Mouse (Mus musculus) limb, embryonic 13.5 days (tissue): ENCODE data around the gene Casp4. TPM values are rescaled to one million over a fixed set of nuclear protein-coding genes. Genes with fewer than 3 reads are reported as not detected.

Experiments
- ATAC-seq: fragments of 200-750 bp; cut with Nextera tagmentation; 2 replicates; pipeline ENCODE4 v1.8.0; 2017; ENCODE audit warnings: low read depth, moderate number of reproducible peaks, moderate TSS enrichment; ENCODE audit not compliant: low FRiP score
- H3K27ac ChIP-seq: fragments of 300-500 bp; sonication (generic); 2 replicates; pipeline ENCODE4 v1.5.1; 2015; ENCODE audit warnings: inconsistent platforms, mild to moderate bottlenecking, moderate library complexity
- H3K27me3 ChIP-seq: fragments of 300-500 bp; sonication (generic); 2 replicates; pipeline ENCODE4 v1.6.1; 2015; ENCODE audit warnings: mild to moderate bottlenecking, inconsistent platforms
- H3K36me3 ChIP-seq: fragments of 300-500 bp; sonication (generic); 2 replicates; pipeline ENCODE4 v1.6.1; 2015; ENCODE audit warnings: inconsistent platforms, mild to moderate bottlenecking, moderate library complexity
- H3K4me1 ChIP-seq: fragments of 300-500 bp; sonication (generic); 2 replicates; pipeline ENCODE4 v1.6.1; 2015; ENCODE audit warnings: inconsistent platforms
- H3K4me2 ChIP-seq: fragments of 300-500 bp; sonication (generic); replicated peaks from 2 replicates; pipeline ENCODE4 v1.6.1; 2015; ENCODE audit warnings: inconsistent platforms, mild to moderate bottlenecking, moderate library complexity
- H3K4me3 ChIP-seq: fragments of 300-500 bp; sonication (generic); 2 replicates; pipeline ENCODE4 v1.5.1; 2015; ENCODE audit warnings: moderate library complexity, mild to moderate bottlenecking, inconsistent platforms
- H3K9ac ChIP-seq: fragments of 300-500 bp; sonication (generic); 2 replicates; pipeline ENCODE4 v1.6.1; 2015; ENCODE audit warnings: mild to moderate bottlenecking, inconsistent platforms
- H3K9me3 ChIP-seq: fragments of 300-500 bp; sonication (generic); 2 replicates; pipeline ENCODE4 v1.6.1; 2016; ENCODE audit warnings: inconsistent platforms
- WGBS: fragments of 180-500 bp; shearing (Covaris S2); methylation state at CpG from one replicate; pipeline ENCODE4 v1.1.7; 2015; 5-methylcytosine and 5-hydroxymethylcytosine counted together
- polyA plus RNA-seq: library from polyadenylated mRNA; unstranded; fragments of >200 nt; fragmentation: Nextera tagmentation; extraction: Ambion mirVana; gene quantifications from 2 replicates; pipeline ENCODE4 v1.2.1, GENCODE M21; 2015

Gene Casp4
- polyA plus RNA-seq, 1 experiment from 2014 or later = 1.1 TPM

DNA sequence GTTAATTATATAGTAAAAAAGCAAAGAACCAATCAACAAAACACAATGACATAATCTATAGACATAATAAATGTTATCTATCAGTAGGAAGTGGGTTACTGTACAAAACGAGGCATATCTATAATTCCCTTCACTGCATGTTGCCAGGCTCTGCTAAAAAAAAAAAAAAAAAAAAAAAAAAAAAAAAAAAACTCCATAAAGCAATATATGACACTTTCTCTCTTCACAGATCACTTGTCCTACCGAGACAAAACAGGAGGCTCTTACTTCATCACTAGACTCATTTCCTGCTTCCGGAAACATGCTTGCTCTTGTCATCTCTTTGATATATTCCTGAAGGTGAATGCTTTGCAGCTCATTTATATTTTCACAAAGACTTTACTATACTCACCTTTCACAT, 19.6 kb downstream of the Casp4 start:
- no peak for ATAC-seq
- Histone ChIP-seq H3K9ac (no peak overlapping the region), H3K9me3 (no peaks in the 10 kb centered on the region), H3K4me3 (no peak overlapping the region), H3K36me3 (no peaks in the 10 kb centered on the region), H3K27me3 (no peaks in the 10 kb centered on the region), H3K4me2 (no peak overlapping the region), H3K4me1 (no peaks in the 10 kb centered on the region), H3K27ac (no peak overlapping the region)
- WGBS = 78% methylated on average over 3 of the region's 3 CpGs

DNA sequence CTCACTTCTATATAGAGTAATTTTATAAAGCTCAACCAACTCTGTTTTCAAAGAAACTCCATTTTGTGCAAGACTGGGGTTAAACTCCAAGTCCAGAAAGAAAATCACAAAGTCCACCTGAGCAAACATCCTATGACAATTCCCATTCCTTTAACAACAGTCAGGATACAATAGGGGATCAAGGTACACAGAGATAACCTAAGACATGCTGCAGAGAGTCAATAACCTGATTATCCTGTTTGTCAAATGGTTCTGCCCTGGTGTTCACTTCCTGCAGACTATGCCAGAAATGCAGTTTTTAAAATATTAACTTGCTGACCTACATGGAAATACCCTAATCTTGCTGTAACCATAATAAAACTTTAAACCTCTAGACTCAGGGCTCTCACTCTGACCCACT, 23.8 kb downstream of the Casp4 start:
- Histone ChIP-seq H3K9me3 (no peaks in the 10 kb centered on the region), H3K4me3 (no peak overlapping the region), H3K36me3 (no peaks in the 10 kb centered on the region), H3K4me1 (no peaks in the 10 kb centered on the region), H3K9ac (no peak overlapping the region), H3K27ac (no peak overlapping the region), H3K27me3 (no peaks in the 10 kb centered on the region), H3K4me2 (no peak overlapping the region)
- ATAC-seq = no peak

DNA sequence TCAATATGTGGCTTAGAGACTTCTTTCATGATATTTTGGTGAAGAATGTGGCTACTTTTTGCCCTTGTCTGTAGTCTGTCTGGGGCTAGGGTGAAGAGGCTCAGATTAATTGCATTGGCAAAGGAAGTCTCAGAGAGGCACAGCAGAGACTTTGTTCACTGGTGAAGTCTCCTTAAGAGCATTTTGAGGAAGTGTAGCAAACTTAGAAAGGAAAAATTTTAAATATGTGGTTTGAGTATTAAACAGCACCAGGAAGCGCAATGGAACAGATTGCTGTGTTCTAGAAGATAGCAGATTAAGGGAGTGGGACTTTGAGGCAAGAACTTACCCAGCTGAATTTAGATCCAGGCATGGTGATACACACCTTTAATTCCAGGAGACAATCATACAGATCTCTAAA, 24.8 kb downstream of the Casp4 start:
- no peaks in the 10 kb centered on the region for H3K4me1 ChIP-seq
- H3K27me3 ChIP-seq = no peaks in the 10 kb centered on the region
- H3K9ac ChIP-seq = no peak overlapping the region
- ATAC-seq = no peak
- no peaks in the 10 kb centered on the region for H3K36me3 ChIP-seq
- no peak overlapping the region for H3K27ac ChIP-seq
- H3K9me3 ChIP-seq = no peaks in the 10 kb centered on the region
- WGBS = 86% methylated on average over 1 of the region's 1 CpGs
- H3K4me2 ChIP-seq = no peak overlapping the region
- H3K4me3 ChIP-seq = no peak overlapping the region

DNA sequence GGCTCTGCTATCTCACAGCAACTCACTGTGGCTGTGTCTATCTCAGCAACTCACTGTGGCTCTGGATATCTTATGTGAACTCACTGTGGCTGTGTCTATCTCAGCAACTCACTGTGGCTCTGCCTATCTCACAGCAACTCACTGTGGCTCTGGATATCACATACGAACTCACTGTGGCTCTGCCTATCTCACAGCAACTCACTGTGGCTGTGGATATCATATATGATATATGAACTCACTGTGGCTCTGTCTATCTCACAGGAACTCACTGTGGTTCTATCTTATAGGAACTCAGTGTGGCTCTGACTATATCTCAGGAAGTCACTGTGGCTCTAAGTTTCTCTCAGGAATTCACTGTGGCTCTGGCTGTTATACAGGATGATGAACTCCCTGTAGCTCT, 34.5 kb downstream of the Casp4 start:
- no peak overlapping the region for H3K4me3 ChIP-seq
- no peaks in the 10 kb centered on the region for H3K27me3 ChIP-seq
- H3K9ac ChIP-seq = no peak overlapping the region
- ATAC-seq = no peak
- H3K36me3 ChIP-seq = no peaks in the 10 kb centered on the region
- 0 out of 2 replicates have a peak, but pooled peaks cover 3% of the 10 kb centered on the region for H3K9me3 ChIP-seq
- H3K4me1 ChIP-seq = no peaks in the 10 kb centered on the region
- H3K27ac ChIP-seq = no peak overlapping the region
- no peak overlapping the region for H3K4me2 ChIP-seq
- WGBS = 72% methylated on average over 1 of the region's 1 CpGs

DNA sequence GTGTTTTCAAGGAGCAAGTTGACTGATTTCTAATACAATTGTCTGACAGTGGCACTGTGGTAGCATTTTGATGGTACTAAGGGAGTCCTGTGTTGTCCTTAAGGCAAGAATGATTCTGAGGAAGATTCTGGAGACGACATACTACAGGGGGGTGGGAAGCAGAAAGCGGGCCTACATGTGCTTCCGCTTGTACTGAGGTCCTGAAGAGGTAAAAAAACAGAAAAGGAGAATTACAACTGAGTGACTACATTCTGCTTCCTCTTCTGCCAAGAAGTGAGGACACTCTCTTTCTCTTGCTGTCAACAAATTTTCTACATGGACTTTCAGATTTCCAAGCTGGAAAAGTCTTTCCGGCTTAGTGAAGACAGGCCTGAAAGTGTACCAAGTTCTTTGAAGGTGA, 35.5 kb downstream of the Casp4 start:
- ATAC-seq = no peak
- Histone ChIP-seq H3K27me3 (no peaks in the 10 kb centered on the region), H3K36me3 (no peaks in the 10 kb centered on the region), H3K9me3 (0 out of 2 replicates have a peak, but pooled peaks cover 3% of the 10 kb centered on the region), H3K9ac (no peak overlapping the region), H3K4me3 (no peak overlapping the region), H3K4me1 (no peaks in the 10 kb centered on the region), H3K27ac (no peak overlapping the region), H3K4me2 (no peak overlapping the region)
- WGBS = 87% methylated on average over 4 of the region's 4 CpGs

DNA sequence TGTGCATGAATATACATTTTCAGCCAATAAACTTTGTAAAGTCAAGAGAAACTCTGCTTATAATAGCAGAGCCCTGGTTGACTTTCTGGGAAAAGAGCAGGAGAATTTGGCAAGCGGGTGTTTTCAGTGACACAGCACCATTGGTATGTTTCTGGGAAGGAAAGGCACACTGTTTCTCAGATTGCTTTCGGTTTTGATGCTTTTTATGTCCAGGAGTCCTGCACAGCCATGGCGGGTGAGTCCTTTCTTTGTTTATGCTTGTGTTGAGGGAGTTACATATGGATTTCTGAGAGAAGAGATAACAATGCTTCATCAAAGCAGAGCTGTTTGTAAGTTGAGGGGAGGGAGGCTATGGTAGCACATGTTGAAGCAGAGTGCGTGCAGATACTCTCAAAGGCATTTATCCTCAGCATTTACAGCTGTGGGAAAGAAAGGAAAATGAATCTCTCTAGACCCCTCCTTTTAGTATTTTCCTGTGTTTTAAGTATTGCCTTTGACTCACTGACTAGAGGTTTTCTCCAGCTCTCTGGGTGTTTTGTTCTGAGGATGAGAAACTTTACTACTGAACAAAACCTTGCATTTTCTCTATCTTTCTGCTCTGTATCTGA, 36.8 kb downstream of the Casp4 start, which contains the start of gene Casp12:
Gene Casp12, plus strand, starts transcription at position 140 of the 608 bp plus-strand sequence.
- Histone ChIP-seq H3K9ac (no peak within 1 kb of the TSS), H3K4me2 (no peak within 1 kb of the TSS), H3K9me3 (0 out of 2 replicates have a peak, but pooled peaks cover 3% of the 10 kb centered on the region), H3K36me3 (no peaks in the 10 kb centered on the region), H3K27me3 (no peaks in the 10 kb centered on the region), H3K4me1 (no peaks in the 10 kb centered on the region), H3K4me3 (no peak within 1 kb of the TSS), H3K27ac (no peak within 1 kb of the TSS)
- no peak for ATAC-seq
- 64% methylated on average over 4 of the region's 4 CpGs for WGBS

DNA sequence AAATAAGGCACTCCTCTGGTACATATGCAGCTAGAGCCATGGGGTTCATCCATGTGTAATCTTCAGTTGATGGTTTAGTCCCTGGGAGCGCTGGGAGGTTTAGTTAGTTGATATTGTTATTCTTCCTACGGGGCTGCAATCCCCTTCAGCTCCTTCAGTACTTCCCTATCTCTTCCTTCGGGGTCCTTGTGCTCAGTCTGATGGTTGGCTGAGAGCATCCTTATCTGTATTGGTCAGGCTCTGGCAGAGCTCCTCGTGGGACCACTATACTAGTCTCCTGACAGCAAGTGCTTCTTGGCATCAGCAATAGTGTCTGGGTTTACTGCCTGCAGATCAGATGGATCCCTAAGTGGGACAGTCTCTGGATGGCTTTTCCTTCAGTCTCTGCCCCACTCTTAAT, 38.8 kb downstream of the Casp4 start:
- H3K4me2 ChIP-seq = no peak overlapping the region
- H3K27ac ChIP-seq = no peak overlapping the region
- ATAC-seq = no peak
- no peaks in the 10 kb centered on the region for H3K27me3 ChIP-seq
- 87% methylated on average over 4 of the region's 4 CpGs for WGBS
- H3K4me1 ChIP-seq = no peaks in the 10 kb centered on the region
- H3K4me3 ChIP-seq = no peak overlapping the region
- H3K9ac ChIP-seq = no peak overlapping the region
- no peaks in the 10 kb centered on the region for H3K36me3 ChIP-seq
- H3K9me3 ChIP-seq = 0 out of 2 replicates have a peak, but pooled peaks cover 3% of the 10 kb centered on the region

DNA sequence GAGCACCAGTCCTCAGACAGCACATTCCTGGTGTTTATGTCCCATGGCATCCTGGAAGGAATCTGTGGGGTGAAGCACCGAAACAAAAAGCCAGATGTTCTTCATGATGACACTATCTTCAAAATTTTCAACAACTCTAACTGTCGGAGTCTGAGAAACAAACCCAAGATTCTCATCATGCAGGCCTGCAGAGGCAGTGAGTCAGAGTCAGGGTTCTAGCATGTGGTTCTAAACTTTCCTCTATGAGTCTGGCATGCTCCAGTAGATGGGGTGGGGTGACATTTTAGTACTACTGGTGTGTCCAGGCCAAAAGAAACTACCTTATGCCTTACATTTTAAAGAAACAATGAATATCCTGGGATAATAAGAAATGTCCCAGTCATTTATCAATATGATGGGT, 45.0 kb downstream of the Casp4 start:
- Histone ChIP-seq H3K9me3 (no peaks in the 10 kb centered on the region), H3K4me2 (no peak overlapping the region), H3K27ac (no peak overlapping the region), H3K4me1 (no peaks in the 10 kb centered on the region), H3K27me3 (no peaks in the 10 kb centered on the region), H3K9ac (no peak overlapping the region), H3K36me3 (no peaks in the 10 kb centered on the region), H3K4me3 (no peak overlapping the region)
- 75% methylated on average over 2 of the region's 2 CpGs for whole genome bisulfite sequencing
- no peak for ATAC-seq

DNA sequence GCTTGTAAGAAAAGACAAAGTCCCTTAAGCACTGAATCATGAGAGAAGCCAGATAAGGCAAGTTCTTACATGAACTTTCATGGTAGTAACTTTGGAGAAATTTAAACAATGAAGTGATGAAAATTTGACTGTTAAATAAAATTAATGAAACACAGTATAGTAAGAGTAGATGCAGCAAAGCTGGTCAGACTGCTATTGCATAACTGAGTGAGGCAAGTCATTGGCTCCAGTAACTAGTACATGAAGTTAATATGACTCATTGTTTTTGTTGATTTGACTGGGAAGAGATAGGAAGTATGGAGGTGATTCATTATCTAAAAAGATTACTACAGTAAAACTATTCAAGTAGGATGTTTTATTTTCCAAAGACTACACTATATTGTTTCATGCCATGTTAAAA, 48.2 kb downstream of the Casp4 start:
- Histone ChIP-seq H3K4me2 (no peak overlapping the region), H3K4me1 (no peaks in the 10 kb centered on the region), H3K36me3 (no peaks in the 10 kb centered on the region), H3K27ac (no peak overlapping the region), H3K9me3 (no peaks in the 10 kb centered on the region), H3K27me3 (no peaks in the 10 kb centered on the region), H3K9ac (no peak overlapping the region), H3K4me3 (no peak overlapping the region)
- ATAC-seq = no peak

Other genes with a start within 250 kb of the Casp4 start
- 1.1 TPM in 2 replicates for gene Casp1, start 10.3 kb upstream of the Casp4 start, polyA plus RNA-seq
- gene Casp12, start 36.6 kb downstream of the Casp4 start, polyA plus RNA-seq = 1.5 and 1.9 TPM in 2 replicates